In the genomic region with DNA sequence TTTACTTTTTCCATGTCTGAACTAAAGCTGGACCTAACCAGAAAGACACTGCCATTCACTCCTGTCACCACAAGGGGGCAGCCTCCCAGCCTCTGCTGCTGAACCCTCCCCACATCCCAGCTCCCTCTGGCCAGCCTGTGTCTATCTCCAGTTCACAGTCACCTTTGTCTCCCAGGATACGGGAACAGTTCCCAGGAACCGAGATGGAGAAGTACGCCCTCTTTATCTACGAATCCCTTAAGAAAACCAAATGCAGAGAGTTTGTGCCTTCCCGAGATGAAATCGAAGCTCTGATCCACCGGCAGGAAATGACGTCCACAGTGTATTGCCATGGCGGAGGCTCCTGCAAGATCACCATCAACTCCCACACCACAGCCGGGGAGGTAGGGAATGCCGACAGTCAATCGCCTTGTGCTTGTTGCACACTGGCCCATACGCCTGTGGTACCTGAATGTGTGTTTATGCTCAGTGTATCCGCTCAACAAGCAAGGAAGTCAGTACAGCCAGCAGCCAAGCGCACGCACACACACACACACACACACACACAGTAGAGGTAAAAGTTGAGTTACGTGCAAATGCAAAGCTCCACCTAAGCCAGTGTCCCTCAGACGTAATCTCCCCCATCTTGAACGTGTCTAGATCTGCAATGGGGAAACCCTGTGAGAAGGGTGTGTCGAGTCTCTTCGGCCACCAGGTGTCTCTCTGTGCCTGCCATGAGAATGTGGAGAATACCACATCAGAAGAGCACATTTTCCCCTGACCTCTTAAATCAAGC, we compare ENCODE assay signal across 8 mouse cellular contexts. TPM values are rescaled to one million over a fixed set of nuclear protein-coding genes. Genes with fewer than 3 reads are reported as not detected.
DNase-seq lines count a peak whose midpoint lies in the region; ATAC-seq and TF ChIP-seq lines count a peak whose summit lies in the region.

No protein-coding gene starts in this region.

- H3K27me3 ChIP-seq in liver, embryonic 11.5 days (replicated peaks; ENCODE audit: control insufficient read depth, insufficient read depth, low read length), result no peaks in the 10 kb centered on the region
- no peaks in the 10 kb centered on the region for H3K27me3 ChIP-seq in myocyte (ENCODE audit: control insufficient read depth, insufficient read depth, insufficient read length)

- no peak; the same call in 1 of the 2 replicates for ATAC-seq in liver, embryonic 11.5 days (replicated peaks; ENCODE audit: low FRiP score)

- no peak overlapping the region for H3K9ac ChIP-seq in liver, embryonic 11.5 days (ENCODE audit: low read depth, low read length)

- no peak overlapping the region for H3ac ChIP-seq in myocyte (ENCODE audit: control insufficient read depth, insufficient read length)

- peak; percentile 94 for DNase-seq in A20 (ENCODE audit: low read depth, low spot score)
- DNase-seq in adrenal gland, adult (ENCODE audit: inconsistent age in 2 of 2, low spot score in 1 of 2), result peak; percentile 68 to 90
- peak; percentile 75 for DNase-seq in embryo, embryonic 10 days (ENCODE audit: low spot score)
- DNase-seq in gonadal fat pad, adult 2 months (ENCODE audit: low read depth), result peak; percentile 75
- DNase-seq in kidney, adult 9 months, result peak; percentile 78
- peak; percentile 42 for DNase-seq in liver, embryonic 11.5 days (ENCODE audit: low spot score)
- peak; percentile 63 to 87 for DNase-seq in spleen, postnatal 4 days (ENCODE audit: low spot score in 2 of 2)

- H3K4me1 ChIP-seq in liver, embryonic 11.5 days (replicated peaks; ENCODE audit: control insufficient read depth, insufficient read depth, low read length), result no peaks in the 10 kb centered on the region

- no peak overlapping the region for H3K4me2 ChIP-seq in liver, embryonic 11.5 days
- H3K4me2 ChIP-seq in myocyte (ENCODE audit: low read depth), result no peak overlapping the region

- H3K4me3 ChIP-seq in liver, embryonic 11.5 days (ENCODE audit: low read depth, low read length), result no peak overlapping the region
- no peak overlapping the region for H3K4me3 ChIP-seq in myocyte

- peak; percentile 16 for TF ChIP-seq POLR2A in myocyte (IDR thresholded peaks at IDR 0.05; ENCODE audit: insufficient read length, low read depth)

- WGBS in liver, embryonic 11.5 days, result 86% methylated on average over 21 of the region's 21 CpGs

- H3K36me3 ChIP-seq in liver, embryonic 11.5 days (ENCODE audit: control insufficient read depth, insufficient read depth, low read length), result peaks cover 16% of the 10 kb centered on the region; the same call in 1 of the 2 replicates
- peaks cover 94% of the 10 kb centered on the region for H3K36me3 ChIP-seq in myocyte (ENCODE audit: control insufficient read depth, insufficient read depth)

- H3K9me3 ChIP-seq in liver, embryonic 11.5 days (ENCODE audit: control insufficient read depth, low read length), result no peaks in the 10 kb centered on the region

- H3K79me2 ChIP-seq in myocyte (ENCODE audit: control insufficient read depth, insufficient read depth), result no peaks in the 10 kb centered on the region

- no peak overlapping the region for H3K27ac ChIP-seq in liver, embryonic 11.5 days (ENCODE audit: low read depth, low read length)

TF ChIP-seq in myocyte, 11 proteins besides CTCF, POLR2A, EP300 and RAD21:
- TF ChIP-seq CEBPB (IDR thresholded peaks at IDR 0.05; ENCODE audit: insufficient read depth, poor library complexity, severe bottlenecking) (no peak), E2F4 (IDR thresholded peaks at IDR 0.05; ENCODE audit: insufficient read depth) (no peak), USF1 (IDR thresholded peaks at IDR 0.05; ENCODE audit: low read depth) (no peak), REST (IDR thresholded peaks at IDR 0.05; ENCODE audit: insufficient read depth, insufficient read length) (no peak), POLR2AphosphoS2 (IDR thresholded peaks at IDR 0.05; ENCODE audit: insufficient read length, low read depth) (no peak), MYOG (IDR thresholded peaks at IDR 0.05; ENCODE audit: control insufficient read depth in 1 of 3, insufficient read depth in 1 of 3, insufficient read length in 2 of 3, low read depth in 2 of 3) (no peak), TCF3 (IDR thresholded peaks at IDR 0.05; ENCODE audit: insufficient read length, low read depth) (no peak), SRF (IDR thresholded peaks at IDR 0.05; ENCODE audit: control insufficient read depth, insufficient read length, low read depth) (no peak), MYOD1 (IDR thresholded peaks at IDR 0.05; ENCODE audit: control insufficient read depth in 1 of 3, insufficient read length in 2 of 3, low read depth in 2 of 3) (no peak), TCF12 (IDR thresholded peaks at IDR 0.05; ENCODE audit: insufficient read depth, poor library complexity, severe bottlenecking) (no peak), MAX (IDR thresholded peaks at IDR 0.05; ENCODE audit: low read depth) (no peak)

RNA-seq across cellular contexts. Expression of a gene that starts 37.5 kb away (rescaled TPM):
- 10.2 and 13.1 TPM in 2 replicates for polyA plus RNA-seq in gonadal fat pad, adult 2 months (2012; rRNA removed)
- polyA plus RNA-seq in liver, embryonic 11.5 days (2014; fragmentation: Nextera tagmentation; extraction: Ambion mirVana), result 1.2 and 1.3 TPM in 2 replicates
- 32.8 TPM for polyA plus RNA-seq in myocyte (2012; fragmentation: generic; extraction: Trizol)

Comparison
In these comparisons a context has a peak if more than half of its experiments do, and no peak if none do; other contexts are left out.
1. DNase-seq: peak in every context shown above with its lines; median percentile 94 in A20; 79 in adrenal gland, adult; 78 in kidney, adult 9 months; 75 in embryo, embryonic 10 days; 75 in gonadal fat pad, adult 2 months; 75 in spleen, postnatal 4 days; 42 in liver, embryonic 11.5 days.